Mouse (Mus musculus) CH12.LX (cell line): ENCODE measurements around the gene Hbb-bh1. TPM values are rescaled to one million over a fixed set of nuclear protein-coding genes. Genes with fewer than 3 reads are reported as not detected.
"Not testable (repeated sequence)": the region's sequence is repeated elsewhere in the genome, so short reads cannot be mapped to it uniquely, and the experiment has no call there.

ENCODE experiments used
- DNase-seq: peaks from one replicate; pipeline ENCODE4 v3.0.0-alpha.2; 2013; ENCODE audit errors: extremely low read depth
- H3K27ac ChIP-seq: 2 replicates; pipeline ENCODE4 v1.5.1; 2012; ENCODE audit warnings: low read depth, mild to moderate bottlenecking, control low read depth, moderate library complexity; ENCODE audit not compliant: insufficient read depth
- H3K27me3 ChIP-seq: replicated peaks from 2 replicates; pipeline ENCODE3; 2012; ENCODE audit warnings: inconsistent platforms
- H3K36me3 ChIP-seq, 2 experiments: replicated peaks in 1 of 2; 2 replicates each; pipeline versions ENCODE3 to v1.6.1; 2012; ENCODE audit warnings: inconsistent platforms in 1 of 2, low read length in 1 of 2, mild to moderate bottlenecking in 1 of 2, mixed read lengths in 1 of 2, moderate library complexity in 1 of 2; ENCODE audit not compliant: control insufficient read depth in 1 of 2, insufficient read depth in 1 of 2
- H3K4me1 ChIP-seq, 2 experiments: 2 replicates each; pipeline ENCODE4 v1.6.1; 2012; ENCODE audit warnings: inconsistent platforms in 1 of 2, moderate library complexity in 1 of 2; ENCODE audit not compliant: insufficient read depth in 2 of 2, control insufficient read depth in 1 of 2
- H3K4me2 ChIP-seq: 2 replicates; pipeline ENCODE4 v1.6.1; 2012; ENCODE audit warnings: low read depth, mild to moderate bottlenecking, control low read depth; ENCODE audit not compliant: poor library complexity, insufficient read depth, severe bottlenecking
- H3K4me3 ChIP-seq, 3 experiments: fragments of 150-350 bp in 1 of 3; sonication (generic) in 1 of 3; replicated peaks in 1 of 3; 2 replicates each; pipeline versions ENCODE3 to v1.5.1; 2011 to 2012; ENCODE audit warnings: low read depth in 2 of 3, low read length in 2 of 3, mild to moderate bottlenecking in 2 of 3, moderate library complexity in 2 of 3, control low read depth in 1 of 3, improper control_type of control experiment in 1 of 3, inconsistent platforms in 1 of 3, mixed read lengths in 1 of 3; ENCODE audit not compliant: poor library complexity in 1 of 3
- H3K79me2 ChIP-seq: replicated peaks from 2 replicates; pipeline ENCODE4 v1.6.1; 2012; ENCODE audit warnings: mild to moderate bottlenecking, moderate library complexity; ENCODE audit not compliant: control insufficient read depth, poor library complexity, insufficient read depth, severe bottlenecking; ENCODE audit errors: extremely low read depth
- H3K9ac ChIP-seq: 2 replicates; pipeline ENCODE4 v1.6.1; 2012; ENCODE audit warnings: low read depth, mild to moderate bottlenecking, control low read depth, moderate library complexity; ENCODE audit not compliant: insufficient read depth
- H3K9me3 ChIP-seq: replicated peaks from 2 replicates; pipeline ENCODE3; 2012; ENCODE audit warnings: low read length, inconsistent platforms, mixed read lengths
- CTCF ChIP-seq, 2 experiments: IDR thresholded peaks in 1 of 2; conservative IDR thresholded peaks in 1 of 2; 2 replicates each; pipeline ENCODE4 v1.5.1; 2011 to 2012; ENCODE audit warnings: low read depth in 2 of 2, low read length in 2 of 2, improper control_type of control experiment in 1 of 2, inconsistent platforms in 1 of 2, mild to moderate bottlenecking in 1 of 2, moderate library complexity in 1 of 2
- E2F4 ChIP-seq: IDR thresholded peaks from 2 replicates; pipeline ENCODE4 v1.6.1; 2011; ENCODE audit warnings: low read depth, low read length, improper control_type of control experiment; ENCODE audit not compliant: insufficient replicate concordance
- EP300 ChIP-seq: IDR thresholded peaks from 2 replicates; pipeline ENCODE4 v1.6.1; 2011; ENCODE audit warnings: low read length, improper control_type of control experiment
- ETS1 ChIP-seq: conservative IDR thresholded peaks from 2 replicates; pipeline ENCODE4 v1.6.1; 2012; ENCODE audit warnings: low read depth, mild to moderate bottlenecking, inconsistent platforms, low read length, improper control_type of control experiment, moderate library complexity
- GABPA ChIP-seq: IDR thresholded peaks from 2 replicates; pipeline ENCODE4 v1.6.1; 2012; ENCODE audit warnings: low read depth, low read length, improper control_type of control experiment, inconsistent platforms; ENCODE audit not compliant: insufficient replicate concordance
- IRF4 ChIP-seq: IDR thresholded peaks from 2 replicates; pipeline ENCODE4 v1.6.1; 2014; ENCODE audit warnings: low read depth, mild to moderate bottlenecking, inconsistent platforms, low read length, improper control_type of control experiment
- MAZ ChIP-seq: IDR thresholded peaks from 2 replicates; pipeline ENCODE4 v1.6.1; 2012; ENCODE audit warnings: low read depth, mild to moderate bottlenecking, inconsistent platforms, low read length, improper control_type of control experiment, moderate library complexity
- MEF2A ChIP-seq: IDR thresholded peaks from 2 replicates; pipeline ENCODE4 v1.6.1; 2014; ENCODE audit warnings: low read depth, mild to moderate bottlenecking, inconsistent platforms, low read length, improper control_type of control experiment, borderline replicate concordance
- MXI1 ChIP-seq: IDR thresholded peaks from 2 replicates; pipeline ENCODE4 v1.6.1; 2011; ENCODE audit warnings: mild to moderate bottlenecking, low read depth, low read length, improper control_type of control experiment
- MYC ChIP-seq: IDR thresholded peaks from 2 replicates; pipeline ENCODE4 v1.6.1; 2011; ENCODE audit warnings: low read depth, mild to moderate bottlenecking, improper control_type of control experiment, low read length
- PAX5 ChIP-seq: IDR thresholded peaks from 2 replicates; pipeline ENCODE4 v1.6.1; 2012; ENCODE audit warnings: low read length, inconsistent platforms, mixed read lengths
- RAD21 ChIP-seq: IDR thresholded peaks from 2 replicates; pipeline ENCODE4 v1.6.1; 2011; ENCODE audit warnings: low read depth, mild to moderate bottlenecking, low read length, improper control_type of control experiment, moderate library complexity
- RCOR1 ChIP-seq: conservative IDR thresholded peaks from 2 replicates; pipeline ENCODE4 v1.6.1; 2012; ENCODE audit warnings: low read depth, mild to moderate bottlenecking, inconsistent platforms, low read length, improper control_type of control experiment
- SMC3 ChIP-seq: IDR thresholded peaks from 2 replicates; pipeline ENCODE4 v1.6.1; 2011; ENCODE audit warnings: low read depth, low read length, improper control_type of control experiment
- TBP ChIP-seq: conservative IDR thresholded peaks from 2 replicates; pipeline ENCODE4 v1.6.1; 2011; ENCODE audit warnings: low read depth, low read length, improper control_type of control experiment
- USF1 ChIP-seq: IDR thresholded peaks from 2 replicates; pipeline ENCODE4 v1.6.1; 2014; ENCODE audit warnings: low read depth, mild to moderate bottlenecking, inconsistent platforms, low read length, improper control_type of control experiment
- ZKSCAN1 ChIP-seq: IDR thresholded peaks from 2 replicates; pipeline ENCODE4 v1.6.1; 2012; ENCODE audit warnings: low read depth, inconsistent platforms, low read length, improper control_type of control experiment, borderline replicate concordance
- dilution Hi-C: fragments of 300-500 bp; cut with MboI; formaldehyde crosslinking; loops from 2 replicates; pipeline ENCODE4 v1.14.3; 2020; ENCODE audit warnings: low sequenced_read_pairs; ENCODE audit not compliant: extremely low pct_unique_long_range_greater_than_20kb, extremely low pct_ligation_motif_present
- in situ Hi-C: fragments of 300-500 bp; cut with MboI; formaldehyde crosslinking; loops from 3 replicates; pipeline ENCODE4 v1.14.3; 2019; ENCODE audit warnings: low sequenced_read_pairs, low pct_ligation_motif_present, low pct_unique_long_range_greater_than_20kb, mixed read lengths
- polyA plus RNA-seq: library from polyadenylated mRNA; unstranded; fragments of >175 nt; gene quantifications from 2 replicates; pipeline ENCODE4 v1.2.1, GENCODE M21; 2012; ENCODE audit warnings: low read depth; ENCODE audit not compliant: insufficient read length
- total RNA-seq, 2 experiments: library from RNA; depleted of rRNA; stranded (reverse); fragments of 300-350 nt in 1 of 2; fragments of >200 nt in 1 of 2; gene quantifications; 2 replicates each; pipeline ENCODE4 v1.2.3; 2012 to 2014

Hbb-bh1 gene
- total and polyA plus RNA-seq, 3 experiments: 0.95 TPM; not detected in 2

DNA sequence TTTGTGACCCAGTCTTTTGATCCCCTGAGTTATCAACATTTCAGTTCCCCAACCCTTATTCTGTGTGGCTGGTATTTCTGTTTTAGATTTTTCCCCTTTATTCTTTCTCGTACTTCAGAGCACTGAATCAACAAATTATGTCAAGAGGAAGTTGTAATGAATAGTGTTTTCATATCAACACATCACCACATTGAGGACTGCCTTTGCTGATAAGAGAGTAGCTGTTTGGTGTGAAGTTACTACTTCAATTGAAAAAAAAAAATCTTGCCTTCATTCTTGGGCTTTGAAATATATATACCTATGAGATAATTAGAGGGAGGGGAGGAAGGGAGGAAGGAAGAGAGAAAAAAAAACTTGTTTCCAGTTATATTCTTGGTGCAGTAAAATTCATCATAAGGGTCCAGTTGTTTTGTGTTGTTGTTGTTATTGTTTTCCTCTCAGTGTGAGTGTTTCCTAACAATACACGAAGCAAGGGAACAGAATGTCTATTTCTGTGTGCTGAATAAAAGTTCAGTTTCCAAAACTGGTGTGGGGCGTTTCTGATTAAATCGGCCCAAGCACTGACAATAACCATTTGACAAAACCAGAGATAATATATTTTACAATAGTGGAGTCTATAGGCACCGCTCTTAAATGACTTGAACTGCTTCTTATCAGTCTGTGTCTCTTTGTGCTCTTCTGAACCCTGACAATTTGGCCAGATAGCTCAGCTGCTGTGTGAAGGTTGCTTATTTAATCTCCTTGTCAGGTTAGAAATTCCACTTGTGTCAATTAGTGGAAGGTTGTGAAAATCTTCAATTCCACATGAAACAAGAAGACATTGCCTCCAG lies 33.8 kb downstream of the Hbb-bh1 start:
- H3K4me1 ChIP-seq: peaks cover 2 to 42% of the 10 kb centered on the region in 2 experiments; a peak in 3 of 4 replicates
- TF ChIP-seq SMC3 (no peak), ETS1 (no peak), RAD21 (no peak), GABPA (no peak), MYC (no peak), E2F4 (no peak), ZKSCAN1 (no peak), EP300 (no peak)

GRCm38 (mm10) chr7:103808120-103808519 lies 34.8 kb downstream of the Hbb-bh1 start:
- H3K27ac ChIP-seq, in situ Hi-C loops, DNase-seq, H3K9me3 ChIP-seq, H3K9ac ChIP-seq, H3K79me2 ChIP-seq, dilution Hi-C loops, H3K4me3 ChIP-seq, H3K4me2 ChIP-seq, H3K27me3 ChIP-seq, H3K36me3 ChIP-seq: not testable (repeated sequence)
- H3K4me1 ChIP-seq: peaks cover 2 to 38% of the 10 kb centered on the region in 2 experiments; a peak in 3 of 4 replicates

More for the DNA sequence above, 33.8 kb downstream of the Hbb-bh1 start:
- Histone ChIP-seq H3K36me3 (no peaks in the 10 kb centered on the region), H3K9me3 (no peaks in the 10 kb centered on the region), H3K79me2 (no peaks in the 10 kb centered on the region), H3K4me3 (no peak overlapping the region), H3K27ac (no peak overlapping the region), H3K9ac (no peak overlapping the region), H3K27me3 (no peaks in the 10 kb centered on the region), H3K4me2 (no peak overlapping the region)
- DNase-seq: no peak
- dilution Hi-C loops (no loop called here), in situ Hi-C loops (no loop called here)

DNA sequence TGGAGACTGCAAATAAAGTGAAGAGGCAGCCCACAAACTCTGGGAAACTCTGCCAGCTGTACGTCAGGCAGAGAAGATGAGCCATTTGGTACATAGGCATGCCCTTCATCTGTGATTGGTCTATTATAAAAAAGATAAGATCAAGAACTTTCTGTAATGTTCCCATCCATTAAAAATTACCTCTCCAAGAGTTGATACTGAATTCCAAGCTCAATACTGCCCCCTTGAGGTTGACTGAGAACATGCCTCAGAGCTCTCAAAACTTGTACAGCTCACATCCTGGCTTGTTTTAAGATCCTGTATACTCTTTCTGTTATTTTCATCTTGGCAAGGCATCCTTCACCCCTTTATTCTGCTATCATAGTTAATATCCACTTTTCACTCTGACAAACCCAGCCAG lies 36.1 kb downstream of the Hbb-bh1 start:
- DNase-seq: peak; percentile 55
- H3K4me2 ChIP-seq: no peak overlapping the region
- H3K27me3 ChIP-seq: no peaks in the 10 kb centered on the region
- H3K79me2 ChIP-seq: no peaks in the 10 kb centered on the region
- H3K36me3 ChIP-seq: no peaks in the 10 kb centered on the region
- TF ChIP-seq RAD21 (peak; percentile 55), RCOR1 (no peak), MAZ (no peak), MXI1 (no peak), PAX5 (no peak), CTCF (conservative IDR thresholded peaks at IDR 0.05 in 1 of 2, IDR thresholded peaks at IDR 0.05 in 1 of 2; ENCODE audit: low read depth in 2 of 2, low read length in 2 of 2) (peak; percentile 67 to 77), IRF4 (no peak), MEF2A (no peak), USF1 (no peak), MYC (no peak), SMC3 (peak; percentile 45), TBP (no peak)
- H3K4me3 ChIP-seq: no peak overlapping the region
- in situ Hi-C loops (no loop called here), dilution Hi-C loops (no loop called here)
- H3K9me3 ChIP-seq: no peaks in the 10 kb centered on the region
- H3K27ac ChIP-seq: no peak overlapping the region
- no peak overlapping the region for H3K9ac ChIP-seq
- peaks cover 0 to 34% of the 10 kb centered on the region in 2 experiments; a peak in 2 of 4 replicates for H3K4me1 ChIP-seq
